Mouse (Mus musculus): ENCODE data around the gene Mdm4. TPM values are rescaled to one million over a fixed set of nuclear protein-coding genes. Genes with fewer than 3 reads are reported as not detected.
"Not testable (repeated sequence)": the region's sequence is repeated elsewhere in the genome, so short reads cannot be mapped to it uniquely, and the experiment has no call there.

The Mdm4 gene
- polyA plus RNA-seq, 1 experiment = 490 TPM

DNA sequence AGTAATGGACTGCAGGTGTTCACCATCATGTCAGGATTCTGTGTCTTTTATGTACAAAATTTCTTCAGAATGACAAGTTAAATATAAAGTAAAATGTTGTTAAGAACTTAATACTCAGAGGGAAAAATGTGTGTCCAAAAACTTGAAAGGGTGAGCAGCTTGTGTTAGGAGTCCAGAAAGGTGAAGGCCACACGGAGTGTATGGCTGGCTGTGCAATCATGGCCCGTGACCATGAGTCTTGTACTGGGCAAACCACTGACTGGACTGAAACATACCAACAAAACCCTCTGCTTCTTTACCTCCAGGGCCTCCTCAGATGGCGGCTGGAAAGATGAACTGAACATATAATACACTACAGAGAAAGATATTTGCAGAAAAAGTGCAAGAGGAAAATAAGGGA lies 23.8 kb downstream of the Mdm4 start:
- no peak overlapping the region for H3K4me3 ChIP-seq (ENCODE audit: low read depth, low read length)
- TF ChIP-seq EP300 (IDR thresholded peaks at IDR 0.05; ENCODE audit: insufficient read depth, low read depth, low read length) (no peak), POLR2A (IDR thresholded peaks at IDR 0.05; ENCODE audit: insufficient read depth, low read length) (no peak), CTCF (IDR thresholded peaks at IDR 0.05; ENCODE audit: low read depth, low read length) (no peak)
- H3K9me3 ChIP-seq (replicated peaks; ENCODE audit: control insufficient read depth, insufficient read depth, low read length, poor library complexity, severe bottlenecking) = no peaks in the 10 kb centered on the region
- H3K9ac ChIP-seq (ENCODE audit: low read depth, poor library complexity, severe bottlenecking) = no peak overlapping the region
- no peak overlapping the region for H3K27ac ChIP-seq (ENCODE audit: insufficient read depth, low read length)
- H3K4me1 ChIP-seq (ENCODE audit: control insufficient read depth, insufficient read depth, low read length) = no peaks in the 10 kb centered on the region
- no peaks in the 10 kb centered on the region for H3K27me3 ChIP-seq (ENCODE audit: control insufficient read depth, insufficient read depth, low read length, poor library complexity, severe bottlenecking)
- peaks cover 82% of the 10 kb centered on the region for H3K36me3 ChIP-seq (ENCODE audit: control insufficient read depth, insufficient read depth, low read length, poor library complexity, severe bottlenecking)

DNA sequence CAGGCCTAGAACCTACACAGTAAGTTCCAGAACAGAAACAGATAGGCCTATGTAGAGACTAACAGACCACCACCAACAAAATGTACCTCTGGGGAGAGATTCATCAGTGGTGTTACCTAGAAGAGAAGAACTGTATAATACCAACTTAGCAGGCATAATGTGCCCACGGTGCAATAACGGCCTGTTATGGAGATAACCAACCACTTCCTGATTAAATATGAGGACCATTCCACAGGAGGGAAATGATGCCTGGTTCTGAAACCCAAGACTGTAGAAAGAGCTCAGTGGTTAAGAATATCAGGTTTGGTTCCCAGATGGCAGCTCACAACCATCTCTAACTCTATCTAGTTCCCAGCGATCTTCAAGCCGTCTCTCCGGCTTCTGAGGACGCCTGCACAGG lies 30.0 kb downstream of the Mdm4 start:
- H3K4me3 ChIP-seq (ENCODE audit: low read depth, low read length) = no peak overlapping the region
- no peak for TF ChIP-seq EP300 (IDR thresholded peaks at IDR 0.05; ENCODE audit: insufficient read depth, low read depth, low read length)
- TF ChIP-seq CTCF (IDR thresholded peaks at IDR 0.05; ENCODE audit: low read depth, low read length) = no peak
- TF ChIP-seq POLR2A (IDR thresholded peaks at IDR 0.05; ENCODE audit: insufficient read depth, low read length) = no peak
- peaks cover 90% of the 10 kb centered on the region for H3K36me3 ChIP-seq (ENCODE audit: control insufficient read depth, insufficient read depth, low read length, poor library complexity, severe bottlenecking)
- H3K9ac ChIP-seq (ENCODE audit: low read depth, poor library complexity, severe bottlenecking) = no peak overlapping the region
- no peaks in the 10 kb centered on the region for H3K27me3 ChIP-seq (ENCODE audit: control insufficient read depth, insufficient read depth, low read length, poor library complexity, severe bottlenecking)
- H3K4me1 ChIP-seq (ENCODE audit: control insufficient read depth, insufficient read depth, low read length) = no peaks in the 10 kb centered on the region
- no peak overlapping the region; the same call in 1 of the 2 replicates for H3K27ac ChIP-seq (ENCODE audit: insufficient read depth, low read length)
- H3K9me3 ChIP-seq (replicated peaks; ENCODE audit: control insufficient read depth, insufficient read depth, low read length, poor library complexity, severe bottlenecking) = no peaks in the 10 kb centered on the region

DNA sequence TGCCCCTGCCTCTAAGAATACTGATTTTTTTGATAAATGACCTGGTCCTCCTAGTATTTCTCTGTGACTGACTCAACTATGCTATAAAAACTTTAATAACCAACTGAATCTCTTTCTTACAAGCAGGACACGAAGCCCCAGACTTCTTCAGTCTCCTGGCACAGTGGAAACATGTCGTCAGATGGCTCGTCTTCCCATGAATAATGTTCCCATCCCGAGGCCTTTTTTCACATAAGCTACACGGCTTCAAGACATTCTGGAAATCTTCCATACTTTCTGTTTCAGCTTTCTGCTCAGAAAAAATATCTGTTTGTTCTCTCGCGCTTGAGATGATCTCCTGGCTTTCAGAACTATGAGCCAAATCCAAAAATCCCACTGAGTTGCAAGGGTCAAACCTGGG lies 38.8 kb downstream of the Mdm4 start:
- no peaks in the 10 kb centered on the region for H3K9me3 ChIP-seq (replicated peaks; ENCODE audit: control insufficient read depth, insufficient read depth, low read length, poor library complexity, severe bottlenecking)
- H3K36me3 ChIP-seq (ENCODE audit: control insufficient read depth, insufficient read depth, low read length, poor library complexity, severe bottlenecking) = peaks cover 89% of the 10 kb centered on the region
- H3K9ac ChIP-seq (ENCODE audit: low read depth, poor library complexity, severe bottlenecking) = no peak overlapping the region
- H3K4me1 ChIP-seq (ENCODE audit: control insufficient read depth, insufficient read depth, low read length) = peaks cover 1% of the 10 kb centered on the region
- H3K4me3 ChIP-seq (ENCODE audit: low read depth, low read length) = no peak overlapping the region
- H3K27me3 ChIP-seq (ENCODE audit: control insufficient read depth, insufficient read depth, low read length, poor library complexity, severe bottlenecking) = no peaks in the 10 kb centered on the region
- TF ChIP-seq CTCF (IDR thresholded peaks at IDR 0.05; ENCODE audit: low read depth, low read length) (no peak), POLR2A (IDR thresholded peaks at IDR 0.05; ENCODE audit: insufficient read depth, low read length) (no peak), EP300 (IDR thresholded peaks at IDR 0.05; ENCODE audit: insufficient read depth, low read depth, low read length) (no peak)
- H3K27ac ChIP-seq (ENCODE audit: insufficient read depth, low read length) = no peak overlapping the region

DNA sequence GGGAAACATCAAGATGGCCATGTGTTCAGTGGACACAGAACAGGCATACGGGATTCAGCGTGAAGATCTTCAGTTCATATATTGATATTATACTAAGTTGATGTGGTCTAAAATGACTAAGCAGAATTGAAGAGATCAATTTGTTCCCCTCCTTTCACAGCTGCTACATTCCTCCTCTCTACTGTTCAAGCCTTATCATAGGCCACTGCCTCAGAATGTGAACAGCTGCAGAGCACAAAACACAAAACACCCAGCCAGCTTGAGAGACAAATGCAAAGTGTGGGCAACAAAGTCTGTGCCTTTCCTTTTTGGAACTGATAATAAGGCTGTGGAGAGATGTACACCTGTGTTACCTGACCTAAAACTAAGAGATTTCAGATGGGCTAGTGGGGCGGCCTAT lies 39.6 kb downstream of the Mdm4 start:
- no peak overlapping the region for H3K4me3 ChIP-seq (ENCODE audit: low read depth, low read length)
- no peak overlapping the region for H3K9ac ChIP-seq (ENCODE audit: low read depth, poor library complexity, severe bottlenecking)
- no peaks in the 10 kb centered on the region for H3K9me3 ChIP-seq (replicated peaks; ENCODE audit: control insufficient read depth, insufficient read depth, low read length, poor library complexity, severe bottlenecking)
- no peaks in the 10 kb centered on the region for H3K27me3 ChIP-seq (ENCODE audit: control insufficient read depth, insufficient read depth, low read length, poor library complexity, severe bottlenecking)
- TF ChIP-seq EP300 (IDR thresholded peaks at IDR 0.05; ENCODE audit: insufficient read depth, low read depth, low read length) (no peak), POLR2A (IDR thresholded peaks at IDR 0.05; ENCODE audit: insufficient read depth, low read length) (no peak), CTCF (IDR thresholded peaks at IDR 0.05; ENCODE audit: low read depth, low read length) (no peak)
- no peak overlapping the region for H3K27ac ChIP-seq (ENCODE audit: insufficient read depth, low read length)
- H3K4me1 ChIP-seq (ENCODE audit: control insufficient read depth, insufficient read depth, low read length) = peaks cover 1% of the 10 kb centered on the region
- H3K36me3 ChIP-seq (ENCODE audit: control insufficient read depth, insufficient read depth, low read length, poor library complexity, severe bottlenecking) = peaks cover 89% of the 10 kb centered on the region

DNA sequence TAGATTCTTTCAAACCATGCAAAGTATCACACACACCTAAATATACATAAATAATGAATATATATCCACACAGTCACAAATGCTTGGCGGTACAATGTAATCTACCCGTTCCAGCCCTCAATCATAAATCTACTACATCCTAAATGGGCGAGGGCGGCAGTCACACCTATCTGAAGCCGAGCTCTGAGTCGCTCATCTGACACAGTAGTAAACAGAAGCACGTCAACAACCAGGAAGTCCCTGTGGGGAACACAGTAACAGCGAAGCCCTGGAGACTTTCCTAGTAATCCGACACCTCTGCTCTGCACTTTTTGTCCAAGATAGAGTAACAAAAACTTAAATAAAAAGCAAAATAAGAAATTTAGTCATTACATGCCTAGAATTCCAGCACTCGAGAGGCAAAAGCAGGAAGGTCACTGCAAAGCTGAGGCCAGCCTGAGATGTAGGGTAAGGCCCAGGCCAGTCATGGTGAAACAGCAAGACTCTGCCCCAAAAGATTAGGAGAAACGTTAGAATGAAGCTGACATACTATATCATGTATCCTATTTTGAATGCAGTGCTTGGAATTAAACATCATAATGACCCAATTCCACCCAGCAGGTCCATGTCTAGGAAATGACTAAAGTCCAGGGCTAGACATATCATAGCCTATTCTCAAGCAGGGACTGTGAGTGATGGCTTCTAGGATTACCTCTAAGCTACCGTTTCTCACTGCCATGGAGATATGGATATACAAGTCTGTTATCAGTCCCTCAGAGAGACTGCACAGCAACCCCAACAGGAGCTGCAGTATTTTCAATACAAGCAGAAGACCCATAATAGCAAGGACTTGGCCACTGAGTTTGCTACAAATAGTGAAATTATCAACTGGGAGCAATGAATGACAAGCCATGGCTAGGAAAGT lies 41.6 kb downstream of the Mdm4 start:
- not testable (repeated sequence) for H3K4me1 ChIP-seq (ENCODE audit: control insufficient read depth, insufficient read depth, low read length); H3K27me3 ChIP-seq (ENCODE audit: control insufficient read depth, insufficient read depth, low read length, poor library complexity, severe bottlenecking); H3K9me3 ChIP-seq (replicated peaks; ENCODE audit: control insufficient read depth, insufficient read depth, low read length, poor library complexity, severe bottlenecking); H3K27ac ChIP-seq (ENCODE audit: insufficient read depth, low read length); H3K9ac ChIP-seq (ENCODE audit: low read depth, poor library complexity, severe bottlenecking); H3K4me3 ChIP-seq (ENCODE audit: low read depth, low read length)
- peaks cover 91% of the 10 kb centered on the region for H3K36me3 ChIP-seq (ENCODE audit: control insufficient read depth, insufficient read depth, low read length, poor library complexity, severe bottlenecking)

DNA sequence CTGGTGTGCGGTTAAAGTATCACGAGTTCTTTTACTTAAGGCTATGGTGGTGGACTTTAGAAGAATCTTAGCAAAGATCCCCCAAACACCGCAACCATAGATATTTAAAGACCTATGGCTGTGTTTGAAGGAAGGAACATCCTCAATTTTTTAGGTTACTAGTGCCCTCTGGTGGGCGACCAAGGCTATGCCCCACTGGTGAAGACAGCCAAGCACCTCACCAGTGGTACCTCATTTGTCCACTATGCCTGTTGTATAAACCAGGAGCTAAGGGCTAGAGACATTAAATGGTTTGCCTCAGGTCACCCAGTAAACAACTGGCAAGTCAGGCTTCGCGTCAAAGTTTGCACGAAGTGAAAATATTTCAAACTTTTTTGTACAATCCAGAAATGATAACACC lies 47.6 kb downstream of the Mdm4 start:
- Histone ChIP-seq H3K27me3 (ENCODE audit: control insufficient read depth, insufficient read depth, low read length, poor library complexity, severe bottlenecking) (no peaks in the 10 kb centered on the region), H3K4me3 (ENCODE audit: low read depth, low read length) (no peak overlapping the region), H3K9me3 (replicated peaks; ENCODE audit: control insufficient read depth, insufficient read depth, low read length, poor library complexity, severe bottlenecking) (no peaks in the 10 kb centered on the region), H3K27ac (ENCODE audit: insufficient read depth, low read length) (no peak overlapping the region), H3K9ac (ENCODE audit: low read depth, poor library complexity, severe bottlenecking) (no peak overlapping the region), H3K4me1 (ENCODE audit: control insufficient read depth, insufficient read depth, low read length) (no peaks in the 10 kb centered on the region), H3K36me3 (ENCODE audit: control insufficient read depth, insufficient read depth, low read length, poor library complexity, severe bottlenecking) (peaks cover 44% of the 10 kb centered on the region)
- TF ChIP-seq EP300 (IDR thresholded peaks at IDR 0.05; ENCODE audit: insufficient read depth, low read depth, low read length) = no peak
- TF ChIP-seq POLR2A (IDR thresholded peaks at IDR 0.05; ENCODE audit: insufficient read depth, low read length) = no peak
- peak; percentile 69 for TF ChIP-seq CTCF (IDR thresholded peaks at IDR 0.05; ENCODE audit: low read depth, low read length)
